Mouse (Mus musculus) layer of hippocampus, postnatal 25 days (tissue): ENCODE results near the gene Nedd1. TPM values are rescaled to one million over a fixed set of nuclear protein-coding genes. Genes with fewer than 3 reads are reported as not detected.

Source experiments
- DNase-seq, 2 experiments: peaks; one replicate each; pipeline ENCODE4 v3.0.0; 2022; ENCODE audit warnings: mixed read lengths in 2 of 2, low spot score in 1 of 2; ENCODE audit errors: extremely low spot score in 1 of 2
- total RNA-seq, 2 experiments: library from RNA; stranded (reverse); gene quantifications; 2 replicates each; pipeline ENCODE4 v1.2.3; 2021

Nedd1 gene
- 1 to 10 TPM; 2.9 to 3.2 TPM for total RNA-seq

DNA sequence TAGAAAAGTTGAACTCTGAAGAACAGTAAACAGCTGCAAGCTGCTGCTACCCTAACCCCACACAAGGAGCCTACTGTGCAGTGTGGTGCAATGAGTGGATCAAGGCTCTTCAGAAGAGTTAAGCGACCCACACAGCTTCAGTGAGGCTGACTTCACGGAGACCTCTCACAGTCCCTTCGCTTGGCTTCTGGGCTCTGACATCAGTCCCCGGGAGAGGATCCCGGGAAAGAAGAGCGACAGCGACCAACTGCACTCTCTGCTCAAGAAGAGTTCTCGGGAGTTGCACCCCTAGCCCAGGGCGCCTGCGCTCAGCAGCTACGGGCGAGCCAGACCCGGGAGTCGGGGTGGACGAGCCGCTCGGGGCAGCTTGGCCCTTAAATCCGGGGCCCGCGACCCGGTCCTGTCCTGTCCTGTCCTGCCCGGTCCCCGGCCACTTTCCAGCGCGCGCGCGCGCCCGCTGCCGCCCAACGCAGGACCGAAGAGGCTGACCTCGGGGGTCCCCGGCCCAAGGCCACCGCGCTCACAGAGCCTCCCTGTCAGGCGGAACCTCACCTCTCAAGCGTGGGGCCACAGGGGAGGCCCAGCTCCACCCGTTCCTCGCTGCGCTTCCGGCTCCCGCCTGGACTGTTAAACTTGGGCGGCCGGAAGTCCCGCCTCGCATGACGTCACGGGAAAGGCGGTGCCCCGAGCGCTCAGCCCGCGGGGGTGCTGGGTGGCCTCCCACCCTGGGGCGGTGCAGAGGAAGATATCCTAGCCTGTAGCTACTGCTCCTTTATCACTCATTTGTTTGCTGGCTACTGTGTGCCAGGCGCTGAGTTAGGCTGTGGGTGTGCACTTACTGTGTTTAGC lies at the start of gene Nedd1:
TSS of gene Nedd1 (minus strand) at position 650 of the 849 bp plus-strand sequence.
- DNase-seq: peak; percentile 81 to 84

DNA sequence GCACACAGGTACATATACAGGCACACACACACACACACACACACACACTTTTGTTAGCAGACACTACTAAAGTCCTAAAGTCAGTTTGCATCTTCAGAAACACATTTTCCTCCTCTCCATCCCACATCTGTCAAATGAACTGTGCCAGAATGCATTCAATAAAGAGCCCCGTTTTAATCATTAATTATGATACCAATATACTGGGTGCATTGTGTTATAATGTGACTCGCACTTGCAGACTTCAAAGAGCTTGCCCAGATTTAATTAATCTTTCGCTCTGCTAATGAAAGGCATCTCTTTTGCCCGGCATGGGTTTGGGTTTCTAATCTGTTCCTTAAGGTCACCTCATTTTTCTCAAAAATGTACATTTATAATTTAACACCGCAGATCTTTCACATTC lies 32.1 kb upstream of the Nedd1 start:
- DNase-seq: no peak

DNA sequence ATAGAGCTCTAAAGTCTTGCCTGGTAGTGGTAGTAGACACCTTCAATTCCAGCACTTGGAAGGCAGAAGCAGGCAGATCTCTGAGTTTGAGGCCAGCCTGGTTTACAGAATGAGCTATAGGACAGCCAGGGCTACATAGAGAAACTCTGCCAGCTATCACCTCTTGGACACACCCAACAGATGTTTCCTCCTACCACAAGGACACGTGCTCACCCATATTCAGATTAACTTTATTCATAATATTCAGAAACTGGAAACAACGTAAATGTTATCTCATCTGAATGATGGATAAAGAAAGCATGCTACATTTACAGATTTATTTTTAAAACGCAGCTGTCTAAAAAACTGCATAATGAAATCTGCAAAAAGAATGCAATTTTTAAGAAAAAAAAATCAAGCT lies 8.1 kb upstream of the Nedd1 start:
- DNase-seq: no peak

DNA sequence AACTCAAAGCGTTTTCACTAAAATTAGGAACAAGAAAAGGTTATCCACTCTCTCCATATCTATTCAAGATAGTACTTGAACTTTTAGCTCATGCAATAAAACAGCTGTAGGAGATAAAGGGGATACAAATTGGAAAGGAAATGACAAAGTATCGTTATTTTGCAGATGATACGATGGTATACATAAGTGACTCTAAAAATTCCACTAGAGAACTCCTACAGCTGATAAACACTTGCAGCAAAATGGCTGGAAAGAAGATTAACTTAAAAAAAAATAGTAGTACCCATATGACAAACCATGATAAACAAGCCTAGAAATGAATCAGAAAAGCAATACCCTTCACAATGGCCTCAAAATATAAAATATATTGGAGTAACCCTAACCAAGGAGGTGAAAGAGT lies 6.5 kb upstream of the Nedd1 start:
- DNase-seq: no peak

DNA sequence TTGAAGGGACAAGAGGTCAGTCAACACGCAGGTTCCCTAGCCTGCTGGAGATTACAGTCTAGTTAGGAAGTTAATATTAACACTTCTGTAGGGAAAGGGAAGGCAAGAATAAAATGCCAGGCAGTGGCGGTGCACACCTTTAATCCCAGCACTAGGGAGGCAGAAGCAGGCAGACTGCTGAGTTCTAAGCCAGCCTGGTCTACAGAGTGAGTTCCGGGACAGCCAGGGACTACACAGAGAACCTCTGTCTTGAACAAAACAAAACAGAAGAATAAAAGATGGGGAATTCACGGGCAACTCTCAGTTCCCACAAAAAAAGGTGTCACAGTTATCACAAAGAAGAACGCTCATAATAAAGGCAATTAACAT lies 384 bp upstream of the Nedd1 start:
- DNase-seq: no peak

DNA sequence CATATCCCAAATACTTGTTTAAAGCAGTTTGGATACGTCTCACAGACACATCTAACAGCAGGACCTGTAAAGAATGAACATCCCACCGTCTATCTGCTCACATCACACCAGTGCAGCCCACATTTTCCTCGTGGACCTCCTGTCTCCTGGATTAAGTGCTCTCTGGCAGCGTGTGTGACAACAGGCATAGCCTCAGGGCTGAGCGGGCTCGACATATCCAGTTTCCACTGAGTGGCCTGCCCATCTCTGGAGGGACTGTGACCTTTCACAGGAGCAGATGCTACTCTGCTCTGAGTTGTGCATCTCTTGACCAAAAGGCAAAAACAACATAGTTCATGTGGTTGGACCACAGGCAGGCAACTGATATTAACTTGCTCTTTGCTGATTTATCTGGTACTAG lies 23.2 kb downstream of the Nedd1 start:
- DNase-seq: no peak

DNA sequence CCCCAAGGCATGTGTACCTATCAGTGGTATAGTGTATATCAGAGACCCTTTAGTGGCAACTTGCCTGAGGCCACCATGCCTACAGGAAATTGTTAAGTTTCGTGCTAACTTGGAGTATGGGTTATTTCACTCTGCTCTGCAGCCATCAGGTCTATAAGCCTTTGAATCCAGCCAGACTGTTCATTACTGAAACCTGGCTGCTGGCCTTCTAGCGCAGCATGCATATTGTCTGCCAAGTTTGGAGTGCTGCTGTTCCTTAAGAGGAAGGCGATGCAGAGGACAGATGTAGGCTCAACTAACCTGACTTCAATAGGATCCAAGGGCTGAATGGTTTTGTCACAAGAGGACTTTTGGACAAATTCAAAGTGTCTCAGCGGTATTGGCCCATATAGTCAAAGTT lies 47.2 kb downstream of the Nedd1 start:
- no peak for DNase-seq

DNA sequence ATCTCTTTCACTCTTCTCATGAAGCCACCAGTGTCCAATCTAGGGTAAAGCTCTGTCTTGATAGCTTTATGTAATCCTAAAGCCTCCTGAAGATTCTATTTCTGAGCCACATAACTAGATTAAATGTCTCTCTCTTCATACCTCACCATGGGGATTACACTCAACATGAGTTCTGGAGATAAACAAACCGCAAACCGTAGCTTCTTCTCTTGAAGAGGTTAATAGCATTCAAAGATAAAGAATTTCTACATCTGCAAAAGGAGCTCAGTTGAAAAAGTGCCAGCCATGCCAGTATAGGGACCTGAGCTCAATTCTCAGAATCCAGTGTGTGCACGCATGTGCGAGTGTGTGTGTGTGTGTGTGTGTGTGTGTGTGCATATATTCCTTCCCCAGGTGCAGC lies 50.3 kb downstream of the Nedd1 start:
- no peak for DNase-seq

DNA sequence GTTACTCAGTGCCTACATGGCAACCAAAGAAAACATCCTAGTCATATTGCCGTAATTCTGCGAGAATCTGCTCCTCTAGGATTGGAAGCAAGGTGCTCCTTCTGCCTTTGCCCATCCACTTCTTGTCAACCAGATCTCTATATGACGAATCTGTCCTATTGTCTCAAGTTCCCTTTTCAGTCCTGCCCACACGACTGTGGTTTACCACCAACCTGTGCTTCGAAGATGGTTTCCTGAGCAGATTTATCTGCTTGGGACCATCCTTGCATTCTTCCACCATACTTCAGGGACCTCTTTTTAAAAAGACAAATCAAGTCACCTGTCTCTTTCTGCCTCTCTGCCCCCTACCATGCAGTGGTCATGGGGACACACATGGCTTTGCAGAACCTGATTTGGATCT lies 56.9 kb downstream of the Nedd1 start:
- DNase-seq: no peak

DNA sequence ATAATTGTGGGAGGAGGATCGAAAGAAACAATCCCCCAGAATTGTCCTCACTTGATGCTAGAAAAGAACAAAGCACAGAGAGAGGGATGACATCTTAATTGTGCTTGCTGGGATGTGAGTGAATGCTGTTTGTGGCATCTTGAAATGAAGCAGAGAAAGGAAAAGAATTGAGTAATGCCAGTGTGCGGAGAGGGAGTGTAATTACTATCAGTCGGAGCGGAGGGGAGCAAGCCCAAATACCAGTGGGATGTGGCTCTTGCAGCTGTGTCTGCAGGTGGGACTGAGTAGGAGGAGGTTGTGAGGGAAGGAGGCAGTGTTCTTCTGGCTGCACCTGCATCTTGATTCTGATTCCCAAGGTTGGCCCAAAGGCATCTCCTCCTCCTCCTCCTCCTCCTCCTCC lies 69.0 kb downstream of the Nedd1 start:
- no peak for DNase-seq

DNA sequence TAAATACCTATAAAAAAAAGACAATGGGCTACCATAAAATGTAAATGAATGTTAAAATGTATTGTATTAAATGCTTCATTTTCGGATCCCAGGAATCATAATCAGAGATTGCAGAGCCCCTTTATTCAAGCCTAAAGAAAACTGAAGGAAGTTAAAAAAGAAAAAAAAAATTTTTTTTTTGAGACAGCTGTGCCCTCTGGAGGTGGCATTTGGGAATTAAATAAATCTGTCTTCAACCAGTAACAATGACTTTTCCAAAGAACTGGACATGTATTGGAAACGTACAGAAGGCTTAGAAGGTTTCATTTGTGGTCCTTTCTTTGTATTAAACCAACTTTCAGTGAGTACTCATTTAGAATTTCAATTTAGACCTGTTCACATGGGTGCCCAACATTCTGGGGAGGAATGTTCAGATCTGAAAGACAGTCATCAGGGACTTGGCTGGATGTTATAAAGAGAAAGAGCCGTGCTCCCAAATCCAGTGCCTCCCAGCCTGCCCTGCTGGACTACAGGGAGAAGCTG lies 69.8 kb downstream of the Nedd1 start:
- DNase-seq: peak in 1 of 2 experiments; percentile 21

DNA sequence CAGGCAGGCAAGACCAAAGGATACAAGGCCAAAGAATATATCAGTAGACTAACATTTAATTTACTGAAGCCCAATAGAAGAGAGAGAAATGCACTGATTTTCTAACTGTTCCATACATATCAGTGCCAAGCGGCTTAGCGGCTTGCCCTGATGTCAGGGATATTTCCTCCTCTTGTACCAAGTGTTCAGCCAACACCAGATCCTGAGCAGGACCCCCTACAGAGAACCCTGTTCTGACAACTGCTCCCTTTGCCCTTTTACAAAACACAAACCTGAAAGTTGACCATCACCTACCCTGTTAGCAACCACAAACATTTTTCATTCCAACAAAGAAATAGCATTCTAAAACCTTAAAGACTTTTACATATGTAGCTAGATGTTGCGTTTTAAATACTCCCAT lies 71.0 kb downstream of the Nedd1 start:
- DNase-seq: no peak

DNA sequence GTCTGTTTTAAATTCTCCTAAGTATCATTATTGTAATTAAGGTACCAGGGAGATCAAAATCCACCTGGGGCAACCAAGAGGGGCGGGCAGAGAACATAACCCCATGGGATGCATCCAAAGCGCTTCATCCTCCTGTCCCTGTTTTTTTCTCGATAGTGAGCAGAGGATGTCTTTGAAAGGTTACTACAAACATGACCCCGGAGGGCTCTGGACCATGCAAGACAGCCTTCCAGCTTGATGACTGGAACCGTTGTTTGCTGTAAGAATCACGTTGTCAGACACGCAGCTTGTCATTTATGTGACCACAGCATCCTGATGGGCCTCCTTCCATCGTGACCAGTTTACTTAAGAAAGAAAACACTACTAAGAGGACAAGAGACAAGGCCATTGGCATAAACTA lies 73.1 kb downstream of the Nedd1 start:
- no peak for DNase-seq

DNA sequence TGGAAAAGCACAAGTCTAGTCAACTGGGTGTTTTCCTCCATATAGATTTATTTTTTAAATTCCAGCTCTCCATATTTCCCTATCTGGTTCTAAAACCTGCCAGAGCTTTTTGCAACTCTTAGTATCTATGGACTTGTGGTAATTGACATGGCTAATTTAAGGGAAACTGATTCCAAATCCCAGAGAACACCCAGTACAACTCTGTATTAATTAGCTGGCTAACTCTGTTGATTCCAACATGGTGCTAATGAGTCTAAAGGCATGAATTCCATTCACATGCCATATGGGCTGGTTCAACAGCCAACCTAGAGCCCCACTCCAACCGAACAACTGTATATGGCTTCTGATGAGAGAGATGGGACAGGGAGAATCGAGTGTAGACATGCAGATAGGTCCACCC lies 74.5 kb downstream of the Nedd1 start:
- DNase-seq: no peak

DNA sequence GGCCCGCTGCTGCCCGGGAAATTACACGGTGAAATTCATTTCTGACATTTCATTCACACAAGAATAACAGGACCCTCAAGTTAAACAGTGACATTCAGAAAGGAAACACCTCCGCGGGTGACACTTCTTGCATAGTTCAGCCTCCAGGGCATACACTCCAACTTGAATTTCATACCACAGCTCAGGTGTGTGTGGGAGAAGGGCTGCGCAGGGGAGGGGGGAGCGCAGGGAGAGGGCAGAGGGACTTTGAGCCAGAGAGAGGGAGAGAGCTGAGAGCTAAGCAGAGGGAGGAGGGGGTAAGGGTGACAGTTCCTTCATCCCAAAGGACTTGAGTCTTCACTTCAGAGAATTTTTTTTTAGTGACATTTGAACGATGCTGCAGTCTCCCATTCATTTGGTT lies 78.2 kb downstream of the Nedd1 start:
- no peak for DNase-seq

DNA sequence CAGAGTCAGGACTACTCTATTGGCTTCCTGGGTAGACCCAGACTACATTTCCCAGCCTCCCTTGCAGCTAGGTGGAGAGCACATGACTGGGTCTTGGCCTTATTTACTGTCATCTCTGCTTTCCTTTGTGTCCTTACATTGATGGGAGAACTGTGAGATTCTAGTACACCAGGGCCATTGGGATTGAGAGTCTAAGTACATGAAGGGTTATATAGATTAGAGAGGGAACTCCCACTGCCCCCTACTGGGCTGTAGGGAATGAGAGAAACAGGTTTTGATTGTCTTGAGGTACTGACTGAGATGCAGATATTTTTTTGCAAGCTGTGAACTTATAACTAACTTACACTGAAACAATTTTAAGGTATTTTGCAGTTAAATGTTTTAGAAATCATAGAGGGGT lies 81.2 kb downstream of the Nedd1 start:
- peak in 1 of 2 experiments; percentile 20 for DNase-seq
